Mouse (Mus musculus): ENCODE data around the gene Ankub1.

GRCm38 (mm10) chr3:57696249-57696648, 3.6 kb upstream of the Ankub1 start:
- TF ChIP-seq EP300 (optimal IDR thresholded peaks at IDR 0.05) (no peak), CTCF (IDR thresholded peaks at IDR 0.05; ENCODE audit: low read depth) (no peak)
